In genomic region chr10:42577525-42578280, GRCm38 (mm10) we compare ENCODE assay signal across 24 mouse cellular contexts. TPM values are rescaled to one million over a fixed set of nuclear protein-coding genes. Genes with fewer than 3 reads are reported as not detected.
DNase-seq lines count a peak whose midpoint lies in the region; ATAC-seq lines count a peak whose summit lies in the region.
"Had no signal": no experiment of that assay in that cellular context is flagged by ENCODE, and none has a peak within 500 bp of the region (broad histone marks: within the 10 kb centered on the region; RNA-seq: fewer than 3 reads in every experiment).

No protein-coding gene starts in this region.

- under 1% methylated on average over 15 of the region's 15 CpGs for WGBS in midbrain, embryonic 10.5 days
- WGBS in midbrain, embryonic 16.5 days = 7% methylated on average over 15 of the region's 15 CpGs
- 3% methylated on average over 15 of the region's 15 CpGs for WGBS in forebrain, embryonic 14.5 days
- 3% methylated on average over 15 of the region's 15 CpGs for WGBS in midbrain, embryonic 14.5 days

- peaks cover 5% of the 10 kb centered on the region; the same call in 1 of the 2 replicates for H3K36me3 ChIP-seq in midbrain, embryonic 10.5 days
- H3K36me3 ChIP-seq in midbrain, embryonic 16.5 days (ENCODE audit: control insufficient read depth, insufficient read depth, low read length) = no peaks in the 10 kb centered on the region
- H3K36me3 ChIP-seq in forebrain, embryonic 14.5 days (ENCODE audit: control insufficient read depth, insufficient read depth, low read length) = peaks cover 17% of the 10 kb centered on the region; the same call in 1 of the 2 replicates
- no peaks in the 10 kb centered on the region for H3K36me3 ChIP-seq in midbrain, embryonic 14.5 days (ENCODE audit: control insufficient read depth, insufficient read depth, low read length)
- H3K36me3 ChIP-seq: heart, embryonic 12.5 days; hindbrain, embryonic 12.5 days; limb, embryonic 13.5 days; liver, embryonic 12.5 days had no signal

- DNase-seq in embryo, embryonic 10.5 days (ENCODE audit: low spot score) = peak; percentile 14
- DNase-seq in embryo, embryonic 11 days = no peak
- no peak for DNase-seq in midbrain, embryonic 10.5 days (ENCODE audit: low spot score)
- DNase-seq in forebrain, embryonic 14.5 days (ENCODE audit: low spot score) = no peak
- DNase-seq in midbrain, embryonic 14.5 days = no peak
- DNase-seq in retina, embryonic 14.5 days (ENCODE audit: low spot score) = no peak
- DNase-seq in cerebellum, adult 18-20 months = no peak
- DNase-seq: adrenal gland, postnatal 14 days; cerebellum, adult 9-11 months; gastrocnemius, postnatal 14 days; heart, adult 18-20 months; heart, postnatal 10 days; kidney, adult 18-20 months; lung, adult 18-20 months; lung, postnatal 10 days; right cerebral cortex, postnatal 4 days; thymus, postnatal 25 days had no signal

- H3K27me3 ChIP-seq in midbrain, embryonic 10.5 days (ENCODE audit: low read depth, poor library complexity, severe bottlenecking) = peaks cover 100% of the 10 kb centered on the region
- H3K27me3 ChIP-seq in midbrain, embryonic 16.5 days (ENCODE audit: control insufficient read depth, insufficient read depth, low read depth, low read length) = peaks cover 49% of the 10 kb centered on the region
- no peaks in the 10 kb centered on the region for H3K27me3 ChIP-seq in forebrain, embryonic 14.5 days (replicated peaks; ENCODE audit: control insufficient read depth, insufficient read depth, low read length)
- peaks cover 86% of the 10 kb centered on the region for H3K27me3 ChIP-seq in midbrain, embryonic 14.5 days (ENCODE audit: control insufficient read depth, insufficient read depth, low read length)

- no peaks in the 10 kb centered on the region for H3K9me3 ChIP-seq in midbrain, embryonic 10.5 days (replicated peaks)
- no peaks in the 10 kb centered on the region for H3K9me3 ChIP-seq in midbrain, embryonic 16.5 days (replicated peaks; ENCODE audit: control insufficient read depth, low read length, poor library complexity, severe bottlenecking)
- no peaks in the 10 kb centered on the region for H3K9me3 ChIP-seq in forebrain, embryonic 14.5 days (replicated peaks; ENCODE audit: control insufficient read depth, low read length)
- H3K9me3 ChIP-seq in midbrain, embryonic 14.5 days (ENCODE audit: control insufficient read depth, low read length) = no peaks in the 10 kb centered on the region
- H3K9me3 ChIP-seq: heart, embryonic 12.5 days; hindbrain, embryonic 12.5 days; limb, embryonic 13.5 days; liver, embryonic 12.5 days had no signal

- H3K9ac ChIP-seq in midbrain, embryonic 16.5 days (ENCODE audit: low read depth, low read length) = no peak overlapping the region
- peak overlapping the region; percentile 90 for H3K9ac ChIP-seq in forebrain, embryonic 14.5 days (ENCODE audit: low read length)
- H3K9ac ChIP-seq in midbrain, embryonic 14.5 days (replicated peaks; ENCODE audit: low read length) = no peak overlapping the region
- H3K9ac ChIP-seq: heart, embryonic 12.5 days; hindbrain, embryonic 12.5 days; limb, embryonic 13.5 days; liver, embryonic 12.5 days had no signal

- H3K4me2 ChIP-seq in midbrain, embryonic 16.5 days (ENCODE audit: low read length) = no peak overlapping the region; the same call in 1 of the 2 replicates
- peak overlapping the region; percentile 86 for H3K4me2 ChIP-seq in forebrain, embryonic 14.5 days (ENCODE audit: low read length)
- peak overlapping the region; percentile 58; the same call in 1 of the 2 replicates for H3K4me2 ChIP-seq in midbrain, embryonic 14.5 days (ENCODE audit: low read length)
- H3K4me2 ChIP-seq: heart, embryonic 12.5 days; hindbrain, embryonic 12.5 days; limb, embryonic 13.5 days; liver, embryonic 12.5 days had no signal

- no peak for ATAC-seq in midbrain, embryonic 16.5 days
- no peak for ATAC-seq in forebrain, embryonic 14.5 days
- no peak for ATAC-seq in midbrain, embryonic 14.5 days (ENCODE audit: low FRiP score, low TSS enrichment)
- ATAC-seq: liver, embryonic 12.5 days had no signal

- peaks cover 74% of the 10 kb centered on the region for H3K4me1 ChIP-seq in midbrain, embryonic 10.5 days
- H3K4me1 ChIP-seq in midbrain, embryonic 16.5 days (ENCODE audit: control insufficient read depth, insufficient read depth, low read length) = peaks cover 16% of the 10 kb centered on the region
- H3K4me1 ChIP-seq in forebrain, embryonic 14.5 days (ENCODE audit: control insufficient read depth, insufficient read depth, low read length) = peaks cover 44% of the 10 kb centered on the region
- H3K4me1 ChIP-seq in midbrain, embryonic 14.5 days (ENCODE audit: control insufficient read depth, insufficient read depth, low read length) = peaks cover 21% of the 10 kb centered on the region

- peak overlapping the region; percentile 67 for H3K4me3 ChIP-seq in midbrain, embryonic 10.5 days
- no peak overlapping the region for H3K4me3 ChIP-seq in midbrain, embryonic 16.5 days (ENCODE audit: low read depth, low read length)
- H3K4me3 ChIP-seq in forebrain, embryonic 14.5 days (ENCODE audit: low read depth, low read length) = peak overlapping the region; percentile 68
- no peak overlapping the region for H3K4me3 ChIP-seq in midbrain, embryonic 14.5 days (replicated peaks; ENCODE audit: low read depth, low read length)
- H3K4me3 ChIP-seq: heart, embryonic 12.5 days; hindbrain, embryonic 12.5 days; limb, embryonic 13.5 days; liver, embryonic 12.5 days had no signal

- peak overlapping the region; percentile 49 for H3K27ac ChIP-seq in midbrain, embryonic 10.5 days (replicated peaks)
- no peak overlapping the region for H3K27ac ChIP-seq in midbrain, embryonic 16.5 days (ENCODE audit: low read length)
- peak overlapping the region; percentile 92 for H3K27ac ChIP-seq in forebrain, embryonic 14.5 days (ENCODE audit: low read depth, low read length)
- no peak overlapping the region for H3K27ac ChIP-seq in midbrain, embryonic 14.5 days (replicated peaks; ENCODE audit: low read depth, low read length)
- H3K27ac ChIP-seq: hindbrain, embryonic 12.5 days; kidney, postnatal 0 days; limb, embryonic 13.5 days; liver, embryonic 12.5 days had no signal

RNA-seq across cellular contexts. Expression of gene Nr2e1, which starts 5.7 kb away (rescaled TPM):
- polyA plus RNA-seq in midbrain, embryonic 10.5 days (2016; fragmentation: Nextera tagmentation; extraction: Ambion mirVana) = 25.3 and 26.3 TPM in 2 replicates
- 5.2 and 5.6 TPM in 2 replicates for polyA plus RNA-seq in midbrain, embryonic 16.5 days (2015; fragmentation: Nextera tagmentation; extraction: Ambion mirVana)
- 33.2 and 39.4 TPM in 2 replicates for polyA plus RNA-seq in forebrain, embryonic 14.5 days (2014; fragmentation: Nextera tagmentation; extraction: Ambion mirVana)
- polyA plus RNA-seq in midbrain, embryonic 14.5 days (2014; fragmentation: Nextera tagmentation; extraction: Ambion mirVana) = 3.4 and 5.5 TPM in 2 replicates
- polyA plus RNA-seq: kidney, postnatal 0 days; limb, embryonic 13.5 days; liver, embryonic 12.5 days; stomach, embryonic 14.5 days had no signal

RNA-seq across cellular contexts. Expression of gene Ostm1, which starts 5.9 kb away (rescaled TPM):
- polyA plus RNA-seq in midbrain, embryonic 10.5 days (2016; fragmentation: Nextera tagmentation; extraction: Ambion mirVana) = 22.8 and 26.7 TPM in 2 replicates
- 39.9 and 43.7 TPM in 2 replicates for polyA plus RNA-seq in midbrain, embryonic 16.5 days (2015; fragmentation: Nextera tagmentation; extraction: Ambion mirVana)
- polyA plus RNA-seq in forebrain, embryonic 14.5 days (2014; fragmentation: Nextera tagmentation; extraction: Ambion mirVana) = 54.2 and 54.9 TPM in 2 replicates
- polyA plus RNA-seq in midbrain, embryonic 14.5 days (2014; fragmentation: Nextera tagmentation; extraction: Ambion mirVana) = 38.9 and 43.1 TPM in 2 replicates

Comparison
In these comparisons a context has a peak if more than half of its experiments do, and no peak if none do; other contexts are left out.
1. H3K27ac ChIP-seq: peak in midbrain, embryonic 10.5 days (single experiment) and forebrain, embryonic 14.5 days (single experiment); none in midbrain, embryonic 16.5 days (single experiment) and midbrain, embryonic 14.5 days (single experiment).
2. H3K4me3 ChIP-seq: peak in midbrain, embryonic 10.5 days (single experiment) and forebrain, embryonic 14.5 days (single experiment); none in midbrain, embryonic 16.5 days (single experiment) and midbrain, embryonic 14.5 days (single experiment).